ENCODE assay signal across 7 mouse cellular contexts in genomic region chr8:88369221-88369620, GRCm38 (mm10). TPM values are rescaled to one million over a fixed set of nuclear protein-coding genes. Genes with fewer than 3 reads are reported as not detected.
DNase-seq lines count a peak whose midpoint lies in the region; ATAC-seq lines count a peak whose summit lies in the region.

No protein-coding gene starts in this region.

- H3K4me2 ChIP-seq in kidney, embryonic 16.5 days (replicated peaks; ENCODE audit: low read depth, low read length), result no peak overlapping the region

- 9% methylated on average over 6 of the region's 6 CpGs for WGBS in kidney, embryonic 16.5 days

- DNase-seq in left cerebral cortex, postnatal 4 days, result peak; percentile 56
- DNase-seq in left cerebral cortex, adult 8-10 months (ENCODE audit: low spot score in 2 of 2), result no peak
- DNase-seq in embryo, embryonic 11 days, result peak; percentile 76
- DNase-seq in right cerebral cortex, postnatal 14 days, result no peak
- no peak for DNase-seq in urinary bladder, postnatal 4 days (ENCODE audit: low spot score in 2 of 2)

- H3K9ac ChIP-seq in kidney, embryonic 16.5 days (replicated peaks; ENCODE audit: low read length), result no peak overlapping the region

- no peaks in the 10 kb centered on the region for H3K36me3 ChIP-seq in kidney, embryonic 16.5 days (ENCODE audit: insufficient read depth, low read length)

- no peak overlapping the region for H3K27ac ChIP-seq in kidney, embryonic 16.5 days (ENCODE audit: low read length)

- intact Hi-C loops in left cerebral cortex, postnatal 4 days (cut with DNase I), result loop anchor here (10.0 kb wide), 1 partner anchor 156 kb away; the partner anchor contains the start of gene Nkd1

- H3K27me3 ChIP-seq in kidney, embryonic 16.5 days (ENCODE audit: insufficient read depth, low read length), result no peaks in the 10 kb centered on the region

- no peak overlapping the region for H3K4me3 ChIP-seq in kidney, embryonic 16.5 days (ENCODE audit: low read length)

- no peaks in the 10 kb centered on the region for H3K9me3 ChIP-seq in kidney, embryonic 16.5 days (ENCODE audit: low read length)

- ATAC-seq in kidney, embryonic 16.5 days (ENCODE audit: low FRiP score, low TSS enrichment), result peak; percentile 92
- ATAC-seq in megakaryocyte, adult 5-6 weeks (ENCODE audit: poor library complexity, severe bottlenecking), result peak; percentile 56

- H3K4me1 ChIP-seq in kidney, embryonic 16.5 days (ENCODE audit: insufficient read depth, low read length), result peaks cover 7% of the 10 kb centered on the region

RNA-seq across cellular contexts. Expression of gene Brd7, which starts 7.2 kb away (rescaled TPM):
- total RNA-seq in left cerebral cortex, postnatal 4 days (2021), result 10 to 100 TPM; 63.8 to 76.9 TPM
- total RNA-seq in left cerebral cortex, adult 8-10 months (2022), result 10 to 100 TPM; 44.9 to 48.2 (median 46.3) TPM
- 53.6 and 61.1 TPM in 2 replicates for polyA plus RNA-seq in kidney, embryonic 16.5 days (2015; fragmentation: Nextera tagmentation; extraction: Ambion mirVana)
- 65.4 and 69.1 TPM in 2 replicates for total RNA-seq in megakaryocyte, adult 5-6 weeks (2015)
- total RNA-seq in megakaryocyte, adult 5-6 weeks (2017), result 61.5 and 62.7 TPM in 2 replicates

Comparison
In these comparisons a context has a peak if more than half of its experiments do, and no peak if none do; other contexts are left out.
1. DNase-seq: peak in left cerebral cortex, postnatal 4 days (single experiment) and embryo, embryonic 11 days (single experiment); none in left cerebral cortex, adult 8-10 months (0 of 2), right cerebral cortex, postnatal 14 days (single experiment) and urinary bladder, postnatal 4 days (0 of 2).